Mouse (Mus musculus): ENCODE data around the gene Endou. TPM values are rescaled to one million over a fixed set of nuclear protein-coding genes. Genes with fewer than 3 reads are reported as not detected.

Endou gene
- polyA plus RNA-seq, 1 experiment from 2014 or later: not detected

DNA sequence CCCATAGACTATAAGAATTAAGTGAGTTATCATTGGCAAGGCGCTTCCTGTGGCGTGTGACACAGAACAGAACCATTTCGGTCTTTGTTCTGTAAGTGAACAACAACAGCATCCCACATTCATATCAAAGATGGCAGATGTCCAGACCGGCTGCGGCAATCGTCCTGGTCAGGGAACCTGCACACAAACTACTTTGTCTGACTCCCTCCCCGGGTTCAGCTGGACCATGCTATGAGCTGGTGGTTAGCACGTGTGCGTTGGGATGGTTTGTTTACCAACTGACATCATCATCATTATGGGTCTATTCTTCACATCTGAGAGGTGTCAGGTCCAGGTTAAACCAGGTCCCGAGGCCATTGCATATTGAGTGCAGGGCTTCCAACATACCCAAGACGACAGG is 2.7 kb downstream of the Endou start:
- H3K27me3 ChIP-seq (ENCODE audit: control insufficient read depth, insufficient read depth, low read length): no peaks in the 10 kb centered on the region
- H3K4me3 ChIP-seq (ENCODE audit: low read depth, low read length): no peak overlapping the region
- no peaks in the 10 kb centered on the region for H3K9me3 ChIP-seq (ENCODE audit: control insufficient read depth, low read length)
- no peaks in the 10 kb centered on the region for H3K4me1 ChIP-seq (ENCODE audit: control insufficient read depth, insufficient read depth, low read length)
- no peaks in the 10 kb centered on the region for H3K36me3 ChIP-seq (ENCODE audit: control insufficient read depth, insufficient read depth, low read length)
- H3K4me2 ChIP-seq (ENCODE audit: low read depth, low read length): no peak overlapping the region
- H3K9ac ChIP-seq (replicated peaks; ENCODE audit: low read depth, low read length): no peak overlapping the region
- 86% methylated on average over 11 of the region's 11 CpGs for WGBS
- ATAC-seq (ENCODE audit: low read depth): no peak
- H3K27ac ChIP-seq (ENCODE audit: low read depth, low read length): no peak overlapping the region

DNA sequence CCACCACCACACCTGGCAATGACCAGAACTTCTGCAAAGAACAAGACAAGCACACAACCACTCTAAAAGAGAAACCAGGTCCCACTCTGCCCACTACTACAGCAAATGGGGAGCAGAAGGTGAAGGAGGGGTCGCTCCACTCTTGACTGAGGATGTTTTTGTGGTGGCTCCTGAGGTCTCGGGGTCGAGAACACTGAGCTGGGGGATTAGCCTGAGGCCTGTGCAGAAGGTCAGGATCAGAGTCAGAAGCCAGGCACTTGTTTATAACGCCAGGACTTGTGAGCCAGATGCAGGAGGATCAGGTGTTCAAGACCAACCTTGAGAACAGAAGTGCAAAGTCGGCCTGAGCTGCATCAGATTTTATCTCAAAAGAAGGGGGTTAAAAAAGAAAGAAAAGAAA is 3.6 kb downstream of the Endou start:
- H3K9me3 ChIP-seq (ENCODE audit: control insufficient read depth, low read length): no peaks in the 10 kb centered on the region
- H3K4me3 ChIP-seq (ENCODE audit: low read depth, low read length): no peak overlapping the region
- no peaks in the 10 kb centered on the region for H3K36me3 ChIP-seq (ENCODE audit: control insufficient read depth, insufficient read depth, low read length)
- no peak overlapping the region for H3K27ac ChIP-seq (ENCODE audit: low read depth, low read length)
- H3K4me1 ChIP-seq (ENCODE audit: control insufficient read depth, insufficient read depth, low read length): no peaks in the 10 kb centered on the region
- WGBS: 85% methylated on average over 5 of the region's 5 CpGs
- H3K9ac ChIP-seq (replicated peaks; ENCODE audit: low read depth, low read length): no peak overlapping the region
- H3K27me3 ChIP-seq (ENCODE audit: control insufficient read depth, insufficient read depth, low read length): no peaks in the 10 kb centered on the region
- no peak overlapping the region for H3K4me2 ChIP-seq (ENCODE audit: low read depth, low read length)
- ATAC-seq (ENCODE audit: low read depth): no peak

DNA sequence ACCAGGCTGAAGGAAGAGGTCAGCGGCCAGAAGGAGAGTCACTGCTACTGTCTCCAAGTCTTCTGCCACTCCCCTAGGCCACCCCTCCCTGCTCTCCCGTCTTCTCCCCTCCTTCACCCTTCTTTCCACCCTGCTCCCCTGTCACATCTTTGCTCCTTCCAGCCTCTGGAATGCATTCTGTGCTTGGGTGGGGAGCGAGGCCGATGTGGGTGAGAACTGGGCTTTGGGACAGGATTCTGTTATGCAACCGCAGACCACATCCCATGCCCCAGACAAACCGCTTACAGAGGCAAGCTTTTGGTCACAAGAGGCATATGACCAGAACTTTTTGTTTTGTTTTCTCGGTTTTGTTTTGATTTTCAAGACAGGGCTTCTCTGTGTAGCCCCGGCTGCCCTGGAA is 4.1 kb downstream of the Endou start:
- H3K9me3 ChIP-seq (ENCODE audit: control insufficient read depth, low read length): no peaks in the 10 kb centered on the region
- no peaks in the 10 kb centered on the region for H3K4me1 ChIP-seq (ENCODE audit: control insufficient read depth, insufficient read depth, low read length)
- no peak overlapping the region for H3K27ac ChIP-seq (ENCODE audit: low read depth, low read length)
- H3K9ac ChIP-seq (replicated peaks; ENCODE audit: low read depth, low read length): no peak overlapping the region
- no peak overlapping the region for H3K4me2 ChIP-seq (ENCODE audit: low read depth, low read length)
- no peaks in the 10 kb centered on the region for H3K27me3 ChIP-seq (ENCODE audit: control insufficient read depth, insufficient read depth, low read length)
- no peak for ATAC-seq (ENCODE audit: low read depth)
- WGBS: 81% methylated on average over 8 of the region's 8 CpGs
- no peak overlapping the region for H3K4me3 ChIP-seq (ENCODE audit: low read depth, low read length)
- H3K36me3 ChIP-seq (ENCODE audit: control insufficient read depth, insufficient read depth, low read length): no peaks in the 10 kb centered on the region

DNA sequence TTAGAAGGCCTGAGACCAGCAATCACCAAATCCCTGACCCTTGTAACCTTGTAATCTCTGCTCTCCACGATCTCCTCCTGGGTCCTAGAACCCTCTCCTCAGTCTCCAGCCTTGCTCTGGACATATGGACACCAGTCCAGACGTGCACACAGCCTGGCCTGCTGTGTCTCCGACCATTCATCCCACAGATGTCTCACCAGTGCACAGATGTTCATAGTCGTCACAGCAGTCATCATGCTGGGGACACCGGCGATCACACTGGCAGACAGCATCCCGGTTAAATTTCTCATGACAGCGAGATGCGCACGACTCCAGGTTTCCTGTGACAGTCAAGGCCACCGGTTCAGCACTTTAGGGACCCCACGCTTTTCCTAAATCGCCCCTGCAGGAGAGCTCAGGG is 4.8 kb downstream of the Endou start:
- no peaks in the 10 kb centered on the region for H3K27me3 ChIP-seq (ENCODE audit: control insufficient read depth, insufficient read depth, low read length)
- ATAC-seq (ENCODE audit: low read depth): no peak
- 0 out of 2 replicates have a peak, but pooled peaks cover 1% of the 10 kb centered on the region for H3K4me1 ChIP-seq (ENCODE audit: control insufficient read depth, insufficient read depth, low read length)
- H3K4me3 ChIP-seq (ENCODE audit: low read depth, low read length): no peak overlapping the region
- H3K4me2 ChIP-seq (ENCODE audit: low read depth, low read length): no peak overlapping the region
- 77% methylated on average over 13 of the region's 13 CpGs for WGBS
- H3K36me3 ChIP-seq (ENCODE audit: control insufficient read depth, insufficient read depth, low read length): no peaks in the 10 kb centered on the region
- H3K27ac ChIP-seq (ENCODE audit: low read depth, low read length): no peak overlapping the region
- no peaks in the 10 kb centered on the region for H3K9me3 ChIP-seq (ENCODE audit: control insufficient read depth, low read length)
- H3K9ac ChIP-seq (replicated peaks; ENCODE audit: low read depth, low read length): no peak overlapping the region

DNA sequence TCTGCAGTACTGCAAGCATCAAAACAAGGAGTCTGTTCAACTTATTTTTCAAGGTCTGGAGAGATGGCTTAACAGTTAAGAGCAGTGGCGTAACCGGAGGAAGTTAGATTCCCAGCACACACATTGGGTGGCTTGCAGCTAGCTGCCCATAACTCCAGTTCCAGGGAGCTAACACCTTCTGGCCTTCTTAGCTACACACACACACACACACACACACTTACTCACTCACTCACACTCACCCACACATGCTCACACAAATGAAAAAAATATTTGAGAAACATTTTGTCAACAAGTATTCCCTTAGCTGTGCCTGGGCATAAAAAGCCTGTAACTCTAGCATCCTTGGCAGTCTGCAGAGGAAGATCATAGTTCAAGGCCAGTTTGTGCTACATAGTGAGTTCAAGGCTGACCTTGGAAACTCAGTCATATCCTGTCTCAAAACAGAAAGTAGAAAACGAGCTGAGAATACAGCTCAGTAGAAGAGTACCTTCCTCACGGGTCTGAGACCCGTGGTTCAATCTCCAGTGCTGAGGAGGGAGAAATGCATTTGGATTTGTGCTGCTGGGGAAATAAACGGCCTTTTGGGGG is 5.8 kb downstream of the Endou start:
- no peak overlapping the region for H3K4me3 ChIP-seq (ENCODE audit: low read depth, low read length)
- H3K9ac ChIP-seq (replicated peaks; ENCODE audit: low read depth, low read length): no peak overlapping the region
- H3K4me2 ChIP-seq (ENCODE audit: low read depth, low read length): no peak overlapping the region
- no peaks in the 10 kb centered on the region for H3K27me3 ChIP-seq (ENCODE audit: control insufficient read depth, insufficient read depth, low read length)
- H3K36me3 ChIP-seq (ENCODE audit: control insufficient read depth, insufficient read depth, low read length): no peaks in the 10 kb centered on the region
- H3K4me1 ChIP-seq (ENCODE audit: control insufficient read depth, insufficient read depth, low read length): 0 out of 2 replicates have a peak, but pooled peaks cover 5% of the 10 kb centered on the region
- no peaks in the 10 kb centered on the region for H3K9me3 ChIP-seq (ENCODE audit: control insufficient read depth, low read length)
- no peak for ATAC-seq (ENCODE audit: low read depth)
- H3K27ac ChIP-seq (ENCODE audit: low read depth, low read length): no peak overlapping the region
- WGBS: 84% methylated on average over 6 of the region's 6 CpGs

DNA sequence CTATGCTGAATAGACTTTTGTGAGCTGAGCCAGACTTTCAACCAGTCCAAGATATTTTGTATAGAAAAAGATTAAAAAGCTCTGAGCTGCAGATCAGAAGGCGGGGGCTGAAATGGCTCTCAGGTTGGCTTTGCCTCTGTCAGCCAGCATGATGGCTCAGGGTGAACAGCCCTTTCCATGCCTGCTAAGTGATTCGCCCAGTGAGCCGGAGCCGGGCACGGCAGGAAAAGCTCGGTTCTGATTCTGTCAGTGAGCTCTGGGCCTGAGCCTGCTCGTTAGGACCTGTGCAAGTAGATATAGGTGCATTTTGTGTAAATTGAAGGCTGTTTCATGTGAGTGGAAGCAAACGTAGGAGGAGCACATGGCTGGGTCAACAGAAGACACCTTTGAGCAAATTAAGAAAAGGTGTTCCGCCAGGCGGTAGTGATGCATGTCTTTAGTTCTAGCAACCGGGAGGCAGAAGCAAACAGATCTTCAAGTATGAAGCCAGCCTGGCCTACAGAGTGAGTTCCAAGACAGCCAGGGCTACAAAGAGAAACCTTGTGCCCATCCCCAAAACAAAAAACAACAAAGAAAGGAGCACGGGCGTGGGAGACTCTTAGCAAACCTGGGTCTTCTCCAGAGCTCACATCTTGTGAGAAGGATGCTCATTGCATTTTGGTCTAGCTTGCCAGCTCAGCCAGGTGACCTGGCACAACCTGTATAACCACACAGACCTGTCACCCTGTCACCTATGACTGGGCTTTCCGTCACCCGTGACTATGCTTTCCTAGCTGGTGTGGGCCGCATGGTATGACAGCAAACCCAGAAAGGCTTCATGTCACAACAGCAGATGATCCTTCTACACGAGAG is 6.6 kb downstream of the Endou start:
- H3K9me3 ChIP-seq (ENCODE audit: control insufficient read depth, low read length): no peaks in the 10 kb centered on the region
- H3K27me3 ChIP-seq (ENCODE audit: control insufficient read depth, insufficient read depth, low read length): no peaks in the 10 kb centered on the region
- no peak overlapping the region for H3K27ac ChIP-seq (ENCODE audit: low read depth, low read length)
- H3K9ac ChIP-seq (replicated peaks; ENCODE audit: low read depth, low read length): no peak overlapping the region
- no peaks in the 10 kb centered on the region for H3K36me3 ChIP-seq (ENCODE audit: control insufficient read depth, insufficient read depth, low read length)
- H3K4me1 ChIP-seq (ENCODE audit: control insufficient read depth, insufficient read depth, low read length): 0 out of 2 replicates have a peak, but pooled peaks cover 5% of the 10 kb centered on the region
- 90% methylated on average over 17 of the region's 17 CpGs for WGBS
- no peak overlapping the region for H3K4me2 ChIP-seq (ENCODE audit: low read depth, low read length)
- H3K4me3 ChIP-seq (ENCODE audit: low read depth, low read length): no peak overlapping the region
- no peak for ATAC-seq (ENCODE audit: low read depth)

DNA sequence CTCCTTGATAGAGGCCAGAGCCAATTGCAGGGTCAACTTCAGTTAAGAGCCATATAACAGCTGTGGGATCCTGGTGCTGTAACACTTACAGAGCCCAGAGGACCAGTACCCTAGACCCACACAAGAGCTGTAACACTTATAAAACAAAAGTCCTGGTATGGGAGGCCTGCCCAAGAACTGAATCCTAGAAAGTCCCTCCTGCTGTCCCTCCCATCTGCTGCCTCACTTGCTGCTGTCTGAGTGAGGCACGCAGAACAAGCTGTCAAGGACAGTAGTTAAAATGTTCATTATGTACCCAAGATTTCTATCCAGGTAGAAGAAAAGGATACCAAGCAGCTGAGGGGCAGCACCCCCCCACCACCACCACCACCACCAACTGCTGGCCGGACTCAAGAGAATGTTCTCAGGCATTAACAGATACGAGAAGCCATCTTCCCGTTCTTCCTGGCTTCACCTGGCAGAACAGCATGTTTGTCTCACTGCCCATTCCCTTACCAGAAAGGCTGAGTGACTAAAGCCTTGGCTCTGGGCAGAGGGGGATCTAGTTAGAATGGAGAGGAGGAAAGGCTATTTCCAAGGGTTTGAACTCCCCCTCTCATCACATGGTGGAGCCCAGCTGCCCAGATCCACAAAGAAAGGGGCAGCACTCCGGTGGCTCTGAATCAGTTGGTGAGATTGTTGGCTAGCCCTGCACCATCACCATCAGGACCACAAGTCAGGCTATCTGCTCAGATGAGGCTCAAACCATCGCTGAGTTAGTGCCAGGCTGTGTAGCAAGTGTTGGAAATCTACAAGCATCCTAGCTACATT is 7.4 kb downstream of the Endou start:
- Histone ChIP-seq H3K27ac (ENCODE audit: low read depth, low read length) (no peak overlapping the region), H3K4me2 (ENCODE audit: low read depth, low read length) (no peak overlapping the region), H3K9ac (replicated peaks; ENCODE audit: low read depth, low read length) (no peak overlapping the region), H3K27me3 (ENCODE audit: control insufficient read depth, insufficient read depth, low read length) (no peaks in the 10 kb centered on the region), H3K36me3 (ENCODE audit: control insufficient read depth, insufficient read depth, low read length) (no peaks in the 10 kb centered on the region), H3K4me3 (ENCODE audit: low read depth, low read length) (no peak overlapping the region), H3K9me3 (ENCODE audit: control insufficient read depth, low read length) (no peaks in the 10 kb centered on the region), H3K4me1 (ENCODE audit: control insufficient read depth, insufficient read depth, low read length) (0 out of 2 replicates have a peak, but pooled peaks cover 5% of the 10 kb centered on the region)
- WGBS: 87% methylated on average over 6 of the region's 6 CpGs
- no peak for ATAC-seq (ENCODE audit: low read depth)

DNA sequence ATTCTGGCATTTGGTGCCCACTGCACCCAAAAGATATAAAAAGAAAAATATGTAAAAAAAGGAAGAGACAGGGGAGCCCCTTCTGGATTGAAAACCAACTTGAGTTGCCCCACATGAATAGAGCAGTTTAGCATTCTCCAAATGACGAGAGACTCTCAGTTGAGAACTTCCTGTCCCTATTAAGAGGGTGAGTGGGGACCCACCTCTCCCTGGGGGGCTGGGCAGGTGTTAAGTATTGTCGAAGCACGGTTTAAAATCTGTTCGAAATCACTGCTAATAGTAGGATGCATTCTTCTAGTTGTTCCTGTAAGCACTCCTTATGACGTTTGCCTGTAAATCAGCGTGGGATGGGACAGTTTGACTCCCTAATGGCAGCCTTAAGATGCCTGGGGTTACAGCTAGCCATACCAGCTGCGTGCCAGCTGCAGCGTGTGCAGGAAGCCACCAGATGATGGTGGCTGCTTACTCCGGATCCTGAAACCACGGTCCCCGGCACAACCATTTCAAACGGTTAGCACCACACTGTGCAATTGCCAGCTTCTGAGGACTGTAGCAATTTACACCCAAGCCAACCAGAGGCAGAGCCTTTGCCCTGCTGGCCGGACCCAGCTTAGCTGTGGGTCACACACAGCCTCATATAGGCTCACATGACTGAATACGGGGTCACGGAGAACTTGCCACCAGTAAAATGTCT is 10.0 kb downstream of the Endou start:
- Histone ChIP-seq H3K4me2 (ENCODE audit: low read depth, low read length) (no peak overlapping the region), H3K27me3 (ENCODE audit: control insufficient read depth, insufficient read depth, low read length) (no peaks in the 10 kb centered on the region), H3K36me3 (ENCODE audit: control insufficient read depth, insufficient read depth, low read length) (no peaks in the 10 kb centered on the region), H3K9me3 (ENCODE audit: control insufficient read depth, low read length) (no peaks in the 10 kb centered on the region), H3K4me3 (ENCODE audit: low read depth, low read length) (no peak overlapping the region), H3K27ac (ENCODE audit: low read depth, low read length) (no peak overlapping the region), H3K4me1 (ENCODE audit: control insufficient read depth, insufficient read depth, low read length) (0 out of 2 replicates have a peak, but pooled peaks cover 5% of the 10 kb centered on the region), H3K9ac (replicated peaks; ENCODE audit: low read depth, low read length) (no peak overlapping the region)
- ATAC-seq (ENCODE audit: low read depth): no peak
- 54% methylated on average over 15 of the region's 15 CpGs for WGBS

Measured in neural tube, embryonic 14.5 days (tissue).